Mouse (Mus musculus): Measurements from ENCODE around the gene Atoh7.

The Atoh7 gene

DNA sequence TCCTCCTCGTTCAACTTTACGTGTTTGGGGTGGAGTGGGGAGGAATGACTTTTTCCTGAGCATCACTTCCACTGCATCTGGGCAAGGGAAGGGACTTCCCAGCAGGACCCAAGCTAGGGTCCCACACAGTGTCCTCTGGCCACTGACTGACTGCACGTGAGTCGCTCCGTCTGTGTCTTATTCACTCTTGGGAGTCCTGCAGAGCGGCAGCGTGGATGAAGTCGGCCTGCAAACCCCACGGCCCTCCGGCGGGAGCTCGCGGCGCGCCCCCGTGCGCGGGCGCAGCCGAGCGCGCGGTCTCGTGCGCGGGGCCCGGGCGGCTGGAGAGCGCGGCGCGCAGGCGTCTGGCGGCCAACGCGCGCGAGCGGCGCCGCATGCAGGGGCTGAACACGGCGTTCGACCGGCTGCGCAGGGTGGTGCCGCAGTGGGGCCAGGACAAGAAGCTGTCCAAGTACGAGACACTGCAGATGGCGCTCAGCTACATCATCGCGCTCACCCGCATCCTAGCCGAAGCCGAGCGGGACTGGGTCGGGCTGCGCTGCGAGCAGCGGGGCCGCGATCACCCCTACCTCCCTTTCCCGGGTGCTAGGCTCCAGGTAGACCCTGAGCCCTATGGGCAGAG, 601 bp downstream of the Atoh7 start:
- no peak for DNase-seq (ENCODE audit: low spot score)

DNA sequence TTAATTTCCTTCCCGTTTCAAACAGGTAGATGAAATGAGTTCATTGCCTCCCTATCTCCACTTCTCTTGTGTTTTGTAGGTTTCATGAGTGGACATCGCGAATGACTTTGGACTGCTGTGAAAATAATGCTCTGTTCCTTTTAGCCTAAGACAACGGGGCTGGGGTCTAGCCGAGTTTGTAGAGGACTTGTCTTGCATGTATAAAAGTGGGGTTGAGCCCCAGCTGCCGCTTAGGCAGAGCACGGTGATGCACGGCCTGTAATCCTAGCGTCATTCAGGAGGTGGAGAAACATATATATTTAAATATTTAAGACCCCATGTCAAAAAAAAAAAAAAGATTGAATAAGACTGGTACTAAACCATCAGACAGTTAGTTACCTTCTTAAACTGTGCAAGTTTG, 1.2 kb downstream of the Atoh7 start:
- no peak for DNase-seq (ENCODE audit: low spot score)

DNA sequence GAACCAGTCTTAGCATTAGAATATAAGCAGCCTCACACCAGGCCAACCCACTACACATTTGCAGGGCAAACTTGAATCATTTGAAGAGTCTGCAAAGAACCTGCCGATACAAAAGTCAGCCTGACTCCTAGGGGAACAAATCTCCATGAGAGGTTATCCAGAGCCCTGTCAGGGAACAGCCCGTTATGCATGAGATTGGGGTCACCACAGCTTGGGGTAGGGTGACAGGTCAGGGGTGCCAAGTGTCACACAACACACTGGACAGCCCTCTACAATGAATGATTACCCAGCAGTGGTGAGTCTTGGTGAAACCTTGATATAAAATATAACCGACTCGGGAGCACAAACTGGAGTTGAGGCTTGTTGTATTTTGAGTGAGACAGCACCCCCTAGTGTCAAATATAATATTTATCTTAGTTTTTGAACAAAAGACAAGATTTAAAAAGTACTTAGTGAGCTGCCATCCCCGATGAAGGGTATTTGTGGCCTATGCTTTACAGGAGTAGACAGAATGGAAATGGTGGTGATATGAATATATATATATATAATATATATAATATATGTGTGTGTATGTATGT, 13.7 kb downstream of the Atoh7 start:
- DNase-seq (ENCODE audit: low spot score), result no peak

DNA sequence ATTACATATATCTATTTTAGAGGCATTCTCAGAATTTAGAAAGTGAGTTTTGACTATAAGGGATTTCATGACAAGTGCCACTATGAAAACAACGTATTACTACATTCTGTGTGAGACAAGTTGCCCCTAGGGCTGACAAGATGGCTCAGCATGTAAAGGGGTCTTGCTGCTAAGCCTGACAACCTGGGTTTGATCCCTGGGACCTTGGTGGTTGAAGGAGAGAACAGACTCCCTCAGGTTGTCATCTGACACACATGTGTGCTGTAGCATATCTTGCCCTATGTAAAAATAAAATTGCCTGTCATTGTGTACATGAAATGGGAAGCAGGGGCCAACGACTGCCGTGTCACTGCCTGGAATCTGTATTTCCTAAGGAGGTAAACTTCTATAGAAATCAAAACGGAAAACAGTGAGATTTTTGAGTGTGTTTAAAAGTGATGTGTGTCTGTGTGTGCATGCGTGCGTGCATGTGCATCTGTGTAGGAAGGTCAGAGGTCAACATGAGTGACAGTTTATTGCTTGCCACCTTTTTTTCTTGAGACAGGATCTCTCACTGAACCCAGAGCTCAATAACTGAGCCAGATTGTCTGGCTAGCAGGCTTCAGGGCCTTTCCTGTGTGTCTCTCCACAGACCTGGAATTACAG, 14.4 kb downstream of the Atoh7 start:
- DNase-seq (ENCODE audit: low spot score), result no peak

DNA sequence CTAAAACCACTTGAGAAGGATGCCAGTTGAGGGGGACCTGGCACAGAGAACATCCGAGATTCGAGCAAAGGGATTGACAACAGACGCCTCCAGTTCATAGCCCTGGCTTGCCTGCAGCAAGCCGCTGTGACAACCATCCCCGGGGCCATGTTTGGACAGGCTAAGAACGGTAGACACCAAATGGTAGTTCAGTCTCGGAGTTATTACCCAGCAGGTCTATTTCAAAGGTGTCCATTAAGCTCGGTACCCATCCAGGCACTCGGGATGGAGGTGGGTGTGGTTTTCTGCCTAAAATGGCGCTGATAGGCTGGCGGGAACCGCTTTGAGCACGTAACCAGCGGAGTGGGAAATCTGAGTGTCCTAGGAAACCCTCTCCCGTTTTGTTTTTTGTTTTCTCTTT, 16.4 kb downstream of the Atoh7 start:
- no peak for DNase-seq (ENCODE audit: low spot score)

DNA sequence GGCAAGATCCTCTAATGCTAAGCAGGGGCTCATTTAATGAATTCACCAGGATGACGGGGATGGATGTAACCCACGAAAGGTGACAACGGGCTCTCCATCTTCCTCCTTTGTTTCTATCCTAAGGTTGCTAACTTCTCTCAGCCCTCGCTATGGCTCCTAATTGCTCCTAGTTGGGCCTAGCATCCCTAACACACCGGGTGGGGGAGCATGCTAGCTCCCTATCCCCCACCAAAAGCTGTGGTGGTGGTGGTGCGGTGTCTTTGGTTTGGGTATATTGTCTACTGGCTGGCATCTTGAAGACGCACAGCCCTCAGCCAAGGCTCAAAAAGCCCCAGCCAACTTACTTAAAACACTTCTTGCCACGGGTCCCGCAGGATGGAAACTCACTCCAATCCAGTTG, 16.9 kb downstream of the Atoh7 start:
- DNase-seq (ENCODE audit: low spot score), result no peak

DNA sequence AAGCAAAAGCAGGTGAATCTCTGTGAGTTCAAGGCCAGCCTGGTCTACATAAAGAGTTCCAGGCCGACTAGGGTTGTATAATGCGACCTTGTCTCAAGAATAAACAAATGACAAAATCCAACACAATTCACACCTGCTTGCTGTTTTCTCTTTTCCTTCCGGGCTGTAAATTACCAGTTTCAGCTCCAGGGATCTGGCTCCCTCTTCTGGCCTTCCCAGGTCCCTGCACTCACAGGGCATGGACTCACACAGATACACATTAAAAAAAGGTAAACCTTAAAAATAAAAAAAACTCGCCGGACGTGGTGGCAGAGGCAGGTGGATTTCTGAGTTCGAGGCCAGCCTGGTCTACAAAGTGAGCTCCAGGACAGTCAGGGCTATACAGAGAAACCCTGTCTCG, 18.1 kb downstream of the Atoh7 start:
- DNase-seq (ENCODE audit: low spot score), result no peak

DNA sequence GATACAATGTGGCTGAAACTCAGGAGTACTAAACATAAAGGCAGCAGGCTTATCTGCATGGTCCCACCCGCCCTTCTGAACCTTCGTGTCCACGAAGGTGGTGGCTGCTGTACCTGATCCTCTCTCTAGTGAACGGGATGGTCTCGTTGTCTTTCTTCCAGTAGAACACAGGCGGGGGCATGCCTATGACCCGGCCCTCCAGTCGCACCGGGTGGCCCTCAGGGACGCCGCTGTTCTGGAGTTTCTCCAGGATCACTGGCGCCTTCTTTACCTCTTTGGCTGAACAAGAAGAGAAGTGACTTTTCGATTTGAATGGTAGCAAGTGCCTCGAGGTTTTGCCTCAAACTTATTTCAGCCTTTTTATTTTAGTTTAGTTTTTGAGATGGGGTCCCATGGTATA, 20.5 kb downstream of the Atoh7 start:
- no peak for DNase-seq (ENCODE audit: low spot score)

DNA sequence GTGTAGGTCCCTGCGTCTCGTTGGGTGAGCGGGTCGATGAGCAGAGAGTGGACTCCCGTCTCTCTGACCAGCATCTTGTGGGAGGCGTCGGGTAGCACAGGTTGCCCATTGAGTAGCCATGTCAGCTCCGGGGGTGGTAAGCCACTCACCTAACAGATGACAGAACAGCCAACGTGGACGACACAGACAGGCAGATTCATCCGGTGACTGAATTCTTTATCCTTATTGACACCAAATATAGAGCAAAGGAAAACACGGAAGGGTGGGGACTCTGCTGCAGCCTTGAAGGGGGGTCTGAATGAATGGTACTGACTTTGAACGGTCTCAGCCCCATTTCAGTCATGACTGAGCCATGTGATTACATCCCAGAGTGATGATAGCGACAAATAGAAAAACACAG, 22.5 kb downstream of the Atoh7 start:
- no peak for DNase-seq (ENCODE audit: low spot score)

DNA sequence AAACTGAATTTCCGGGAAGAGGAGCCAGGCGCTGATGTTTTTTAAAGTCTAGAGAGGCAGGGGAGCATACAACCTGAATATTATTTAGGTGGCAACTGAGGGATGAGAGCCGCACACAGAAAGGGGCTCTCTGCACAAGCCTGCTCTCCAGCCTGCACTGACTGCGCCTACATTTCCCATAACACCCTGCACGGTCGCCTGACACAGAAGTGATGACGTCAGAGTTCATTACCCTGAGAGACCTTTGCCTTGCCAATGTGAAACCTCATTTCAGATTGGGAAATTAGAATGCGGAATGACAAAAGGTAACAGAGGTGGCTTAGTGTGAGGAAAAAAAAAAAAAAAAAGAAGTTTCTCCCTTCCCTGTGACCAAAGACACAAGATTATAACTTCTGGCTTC, 23.1 kb downstream of the Atoh7 start:
- DNase-seq (ENCODE audit: low spot score), result no peak

DNA sequence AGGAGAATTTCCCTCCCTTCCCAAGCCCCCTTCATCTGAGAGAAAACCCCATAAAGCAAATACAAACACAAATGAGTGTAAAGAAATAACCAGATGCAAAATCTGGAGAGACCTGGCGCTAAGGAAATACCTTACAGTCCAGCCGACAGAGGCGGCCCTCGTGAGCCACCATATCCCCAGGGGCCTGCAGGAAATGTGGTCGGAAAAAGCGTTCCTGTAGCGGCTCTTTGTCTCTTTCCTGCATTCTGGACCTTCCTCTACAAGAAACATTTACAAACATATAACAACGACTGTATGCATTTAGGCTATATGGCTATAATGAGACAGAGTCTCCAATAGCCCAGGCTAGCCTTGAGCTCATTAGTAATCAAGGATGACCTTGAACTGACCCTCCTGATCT, 23.7 kb downstream of the Atoh7 start:
- DNase-seq (ENCODE audit: low spot score), result no peak

DNA sequence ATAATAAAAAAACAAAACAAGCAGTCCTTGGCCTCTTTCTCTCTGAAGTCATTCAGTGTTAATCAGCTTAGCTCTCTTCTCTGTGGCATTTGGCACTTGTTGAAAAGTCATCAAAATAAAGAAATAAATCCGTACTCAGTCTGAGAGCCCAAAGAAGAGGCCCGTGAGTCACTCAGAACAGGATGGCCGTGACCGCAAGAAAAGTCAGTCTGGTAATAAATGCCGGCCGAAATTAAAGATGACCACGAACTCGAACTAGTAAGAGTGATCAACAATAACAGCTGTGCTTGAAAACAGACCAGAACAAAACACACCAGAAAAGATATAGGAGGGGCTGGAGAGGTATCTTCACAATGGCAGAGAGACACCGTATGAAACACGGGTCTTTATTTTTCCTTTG, 24.6 kb downstream of the Atoh7 start:
- no peak for DNase-seq (ENCODE audit: low spot score)

DNA sequence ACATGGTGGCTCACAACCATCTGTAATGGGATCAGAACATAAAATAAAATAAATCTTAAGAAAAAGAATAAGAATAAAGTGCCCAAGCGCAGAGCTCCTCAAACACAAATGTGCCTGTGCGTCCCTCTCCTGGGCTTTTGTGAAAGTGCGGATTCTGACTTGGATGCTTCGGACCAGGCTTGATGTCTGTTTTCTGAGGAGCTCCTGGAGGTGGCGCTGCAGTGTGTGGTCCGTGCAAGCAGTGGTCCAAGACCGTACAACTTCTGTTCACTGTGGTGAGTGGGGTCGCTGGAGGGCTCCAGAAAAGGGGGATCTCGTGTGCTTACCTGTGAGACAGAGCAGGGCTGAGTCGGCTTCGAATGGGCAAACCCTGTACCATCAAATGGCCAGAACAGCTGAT, 25.9 kb downstream of the Atoh7 start:
- no peak for DNase-seq (ENCODE audit: low spot score)

DNA sequence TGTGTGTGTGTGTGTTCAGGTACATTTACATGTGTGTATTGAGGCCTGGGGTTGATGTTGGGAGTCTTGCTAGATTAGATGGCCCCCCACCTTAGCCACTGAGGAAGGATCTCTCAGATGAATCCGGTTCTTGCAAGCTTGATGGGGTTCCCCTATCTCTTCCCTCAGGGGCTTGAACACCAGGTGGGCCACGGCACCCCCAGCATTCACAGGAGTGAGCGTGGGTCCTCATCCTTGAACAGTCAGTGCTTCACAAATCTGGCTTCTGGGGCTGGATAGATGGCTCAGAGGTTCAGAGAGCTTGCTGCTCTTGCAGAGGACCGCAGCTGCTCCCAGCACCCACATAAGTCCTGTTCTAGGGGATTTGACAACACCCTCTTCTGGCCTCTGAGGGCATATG, 26.7 kb downstream of the Atoh7 start:
- DNase-seq (ENCODE audit: low spot score), result no peak

DNA sequence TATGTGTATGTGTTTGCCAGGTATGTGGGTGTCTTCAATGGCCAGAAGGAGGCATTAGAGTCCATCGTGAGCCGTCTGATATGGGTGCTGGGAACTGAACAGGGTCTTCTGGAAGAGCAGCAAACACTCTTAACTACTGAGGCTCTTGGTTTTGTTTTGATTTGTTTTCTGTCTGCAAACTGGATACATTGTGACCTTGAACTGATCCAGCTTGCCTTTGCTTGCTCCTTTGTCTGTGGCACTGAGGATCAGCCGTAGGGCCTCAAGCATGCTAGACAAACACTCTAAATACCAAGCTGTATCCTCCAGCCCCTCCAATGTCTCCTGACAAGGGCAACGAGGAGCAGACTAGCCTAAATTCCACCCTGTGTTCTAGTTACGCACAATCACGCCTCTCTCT, 27.7 kb downstream of the Atoh7 start:
- DNase-seq (ENCODE audit: low spot score), result no peak

DNA sequence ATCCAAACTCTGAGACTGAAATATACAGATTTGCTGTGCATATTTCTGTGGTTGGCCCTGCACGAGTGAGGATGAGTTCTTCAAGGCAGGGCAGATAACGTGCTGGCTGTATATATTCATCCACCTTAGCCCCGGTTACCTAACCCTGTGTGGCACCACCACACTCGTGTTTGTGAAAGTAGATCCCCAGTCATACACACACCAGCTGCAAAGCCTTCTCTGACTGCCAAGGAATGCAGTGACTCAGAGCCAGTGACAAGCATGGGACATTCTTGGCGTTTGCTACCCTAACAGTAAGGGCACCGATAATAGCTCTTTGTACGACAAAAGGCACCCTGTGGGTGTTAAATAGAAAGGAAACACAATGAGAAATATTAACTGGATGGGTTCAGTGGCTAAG, 28.8 kb downstream of the Atoh7 start:
- no peak for DNase-seq (ENCODE audit: low spot score)

DNA sequence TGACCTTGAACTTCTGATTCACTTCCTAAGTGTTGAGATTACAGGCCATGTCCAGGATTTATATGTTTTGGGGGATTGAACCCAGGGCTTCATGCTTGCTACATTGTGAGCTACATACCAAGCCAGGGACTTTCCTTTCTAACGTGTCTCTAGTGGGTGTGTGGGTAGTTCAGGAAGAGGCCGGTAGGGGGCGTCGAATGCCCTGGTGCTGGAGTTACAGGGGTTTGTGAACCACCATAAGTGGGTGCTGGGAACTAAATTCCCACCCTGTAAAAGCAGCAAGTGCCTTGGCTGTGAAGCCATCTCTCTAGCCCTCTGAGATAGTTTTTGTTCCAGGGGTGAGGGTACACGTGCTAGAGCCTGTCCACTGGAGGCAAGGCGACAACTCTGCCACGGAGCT, 31.0 kb downstream of the Atoh7 start:
- DNase-seq (ENCODE audit: low spot score), result no peak

DNA sequence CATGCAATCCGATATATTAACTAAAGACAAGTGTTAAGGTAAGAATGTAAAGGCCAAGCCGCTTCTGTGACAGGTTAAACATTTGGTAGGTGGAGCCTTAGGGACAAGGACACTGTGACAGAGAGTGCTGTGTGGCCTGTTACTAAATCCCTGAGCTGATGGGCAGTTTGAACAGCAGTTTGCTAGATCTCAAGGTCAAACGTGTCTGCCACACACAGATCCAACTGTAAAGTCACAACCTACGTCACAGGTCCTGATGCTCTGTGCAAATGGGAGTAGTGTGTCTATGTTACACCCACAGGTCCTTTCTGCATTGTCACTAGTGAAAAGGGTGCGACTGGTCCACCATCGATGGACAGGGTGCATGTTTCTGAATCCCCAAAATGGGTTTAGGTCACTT, 32.9 kb downstream of the Atoh7 start:
- no peak for DNase-seq (ENCODE audit: low spot score)

DNA sequence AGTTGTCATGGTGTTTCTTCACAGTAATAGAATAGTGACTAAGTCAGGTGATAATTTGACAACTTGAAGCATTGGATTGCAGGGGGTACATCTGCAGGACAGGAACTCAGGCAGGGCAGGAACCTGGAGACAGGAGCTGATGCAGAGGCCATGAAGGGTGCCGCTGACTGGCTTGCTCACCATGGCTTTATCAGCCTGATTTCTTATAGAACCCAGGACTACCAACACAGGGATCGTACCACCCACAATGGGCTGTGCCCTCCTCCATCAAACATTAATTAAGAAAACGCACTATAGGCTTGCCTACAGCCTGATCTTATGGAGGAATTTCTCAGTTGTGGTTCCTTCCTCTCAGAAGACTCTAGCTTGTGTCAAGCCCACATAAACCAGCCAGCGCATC, 33.9 kb downstream of the Atoh7 start:
- no peak for DNase-seq (ENCODE audit: low spot score)

DNA sequence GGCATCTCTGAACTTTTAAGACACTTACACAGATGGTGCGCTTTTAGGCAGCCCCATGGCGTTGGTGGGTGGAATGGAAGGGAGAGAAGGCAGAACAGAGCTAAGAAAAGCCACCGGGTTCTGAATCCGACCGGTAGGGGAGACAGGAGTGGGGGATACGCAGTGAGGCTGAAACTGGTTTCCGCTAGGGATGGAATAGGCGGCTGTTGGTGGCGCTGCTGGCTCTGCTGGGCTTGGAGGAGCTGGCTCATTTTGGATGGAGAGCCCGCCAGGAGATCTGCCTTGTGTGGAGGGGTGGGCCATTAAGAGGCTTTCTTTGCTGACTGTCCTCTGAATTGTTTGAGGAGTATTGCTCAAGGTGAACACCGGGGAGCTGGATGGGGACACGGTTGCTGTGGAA, 36.2 kb downstream of the Atoh7 start:
- no peak for DNase-seq (ENCODE audit: low spot score)

DNA sequence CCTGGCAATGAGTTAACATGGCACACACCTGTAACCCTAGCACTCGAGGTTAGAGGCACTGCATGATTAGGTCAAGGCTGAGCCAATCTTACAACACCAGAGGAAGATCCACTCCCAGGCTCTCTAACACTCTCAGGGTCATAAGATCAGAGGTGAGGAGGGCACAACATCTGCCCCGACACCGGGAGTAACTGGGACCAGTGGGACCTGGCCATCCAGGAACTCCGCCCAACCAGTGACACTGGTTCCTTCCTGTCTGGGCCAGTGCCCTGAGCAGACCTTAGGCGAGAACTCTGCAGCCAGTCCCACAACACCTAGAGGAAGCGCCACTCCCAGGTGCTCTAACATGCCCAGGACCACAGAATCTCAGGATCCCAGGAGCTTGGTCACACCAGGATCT, 37.0 kb downstream of the Atoh7 start:
- no peak for DNase-seq (ENCODE audit: low spot score)

DNA sequence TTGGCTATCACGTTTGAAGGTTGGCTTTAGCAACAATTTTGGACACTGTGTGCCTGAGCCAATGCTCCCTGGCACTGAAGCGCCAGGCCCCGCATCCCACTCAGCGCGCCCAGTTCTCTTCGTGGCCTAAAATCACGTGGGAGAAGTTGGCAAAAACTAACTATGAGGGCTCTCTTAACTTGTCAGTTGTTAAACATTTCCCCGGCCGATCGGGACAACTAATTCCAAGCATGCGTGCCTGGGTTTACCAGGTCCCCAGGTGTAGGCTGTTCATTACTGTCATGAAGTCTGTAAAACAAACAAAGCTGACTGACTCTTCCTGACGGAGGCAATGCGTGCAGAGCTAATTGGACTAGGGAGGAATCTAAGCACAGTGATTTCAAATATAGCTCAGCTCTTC, 43.2 kb downstream of the Atoh7 start:
- DNase-seq (ENCODE audit: low spot score), result no peak

Measured in urinary bladder, postnatal 10 days (tissue).